Mouse (Mus musculus): ENCODE measurements around the gene Ctnna3. TPM values are rescaled to one million over a fixed set of nuclear protein-coding genes. Genes with fewer than 3 reads are reported as not detected.

Gene Ctnna3
- polyA plus RNA-seq, 1 experiment from 2014 or later = 0.48 TPM

- DNase-seq (ENCODE audit: low spot score) = no peak
Observed at GRCm38 (mm10) chr10:63908878-63909277, 479.0 kb downstream of the Ctnna3 start.

- no peak for DNase-seq (ENCODE audit: low spot score)
Observed at GRCm38 (mm10) chr10:63927334-63927733, 497.4 kb downstream of the Ctnna3 start, which contains the start of gene Gm10118. TSS of gene Gm10118 (minus strand) at chr10:63927434.

DNA sequence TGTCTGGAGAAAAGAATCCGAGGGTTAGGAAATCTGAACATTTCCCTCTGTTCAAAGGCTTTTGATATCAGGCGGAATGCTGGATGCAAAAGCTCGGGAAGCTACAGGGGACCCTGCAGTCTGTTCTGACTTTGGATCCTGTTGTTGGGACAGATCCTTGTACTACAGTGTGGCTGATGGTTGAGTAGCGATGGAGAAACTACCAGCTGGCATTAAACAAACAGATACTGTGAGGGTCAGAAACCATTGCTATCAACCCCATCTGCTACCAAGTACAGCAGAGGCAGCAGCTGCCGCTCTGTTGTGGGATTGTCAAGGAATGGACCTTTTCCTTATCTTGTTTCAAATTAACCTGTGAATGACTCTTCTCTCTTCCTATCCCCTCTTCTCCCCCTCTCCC lies 504.0 kb downstream of the Ctnna3 start:
- no peak for DNase-seq (ENCODE audit: low spot score)

- DNase-seq (ENCODE audit: low spot score) = no peak
Observed at GRCm38 (mm10) chr10:63945534-63945933, 515.6 kb downstream of the Ctnna3 start.

DNA sequence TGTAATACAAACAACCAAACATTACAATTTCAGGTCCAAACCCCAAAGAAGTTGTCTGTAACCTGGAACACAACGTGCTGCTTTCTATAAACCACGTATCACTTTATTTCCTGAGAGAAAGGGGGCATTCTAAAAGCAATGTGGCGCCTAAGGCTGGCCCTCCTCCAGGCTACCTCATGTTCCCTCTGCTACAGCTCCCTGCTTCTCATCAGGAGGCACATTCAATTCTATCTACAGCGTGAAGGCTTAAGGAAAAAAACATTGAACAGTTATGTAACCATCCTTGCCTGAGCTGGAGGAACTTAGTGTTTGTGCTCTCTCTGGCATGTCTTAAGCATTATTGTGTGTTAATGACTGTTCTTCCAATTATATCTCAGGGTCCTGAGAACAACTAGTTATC lies 517.4 kb downstream of the Ctnna3 start:
- no peak for DNase-seq (ENCODE audit: low spot score)

GRCm38 (mm10) chr10:63950867-63951266 lies 521.0 kb downstream of the Ctnna3 start:
- DNase-seq (ENCODE audit: low spot score) = no peak

DNA sequence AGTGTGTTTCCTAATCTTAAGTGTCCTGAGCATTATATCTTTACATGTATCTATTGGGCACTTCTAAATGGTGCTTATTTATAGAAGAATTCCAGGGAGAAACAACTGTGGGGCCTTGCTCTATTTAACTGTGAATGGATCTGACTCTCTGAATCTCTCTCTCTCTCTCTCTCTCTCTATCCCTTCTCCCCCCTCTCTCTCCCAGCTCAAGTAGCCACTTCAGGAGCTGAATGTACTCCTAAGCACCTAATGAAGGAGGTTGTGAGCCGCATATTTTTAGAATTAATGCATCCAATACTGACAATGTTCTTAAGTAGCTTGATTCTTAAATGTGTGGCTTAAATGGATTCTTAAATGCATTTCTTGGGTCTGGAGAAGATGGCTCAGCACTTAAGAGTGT lies 521.6 kb downstream of the Ctnna3 start:
- DNase-seq (ENCODE audit: low spot score) = no peak

DNA sequence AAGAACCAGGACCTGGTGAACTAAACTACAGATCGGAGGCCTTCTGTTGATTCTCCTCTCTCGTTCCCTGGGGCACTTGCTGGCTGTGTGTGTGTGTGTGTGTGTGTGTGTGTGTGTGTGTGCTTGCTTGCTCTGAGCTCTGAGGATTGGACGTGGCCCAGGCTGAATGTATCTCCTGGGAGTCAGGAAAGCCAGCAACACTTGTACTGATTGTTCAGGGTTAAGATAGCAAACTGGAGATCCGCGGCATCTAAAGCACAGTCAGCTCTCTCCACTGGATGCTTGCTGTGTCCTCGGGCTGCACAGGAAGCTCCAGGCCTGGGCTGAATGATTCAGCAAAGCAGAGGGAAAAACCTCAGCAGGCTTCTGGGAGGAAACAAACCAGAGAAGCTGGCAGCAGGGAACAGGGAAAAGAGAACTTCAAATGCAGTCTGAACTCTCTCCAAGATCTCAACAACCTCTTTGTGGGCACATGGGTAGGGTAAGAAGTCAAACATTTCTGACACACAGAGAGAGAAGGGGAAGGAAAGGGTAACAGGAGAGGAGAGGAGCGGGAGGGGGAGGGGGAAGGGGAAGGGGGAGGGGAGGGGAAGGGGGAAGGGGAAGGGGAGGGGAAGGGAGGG lies 524.5 kb downstream of the Ctnna3 start:
- no peak for DNase-seq (ENCODE audit: low spot score)

- no peak for DNase-seq (ENCODE audit: low spot score)
Observed at GRCm38 (mm10) chr10:63972300-63972699, 542.4 kb downstream of the Ctnna3 start.

DNA sequence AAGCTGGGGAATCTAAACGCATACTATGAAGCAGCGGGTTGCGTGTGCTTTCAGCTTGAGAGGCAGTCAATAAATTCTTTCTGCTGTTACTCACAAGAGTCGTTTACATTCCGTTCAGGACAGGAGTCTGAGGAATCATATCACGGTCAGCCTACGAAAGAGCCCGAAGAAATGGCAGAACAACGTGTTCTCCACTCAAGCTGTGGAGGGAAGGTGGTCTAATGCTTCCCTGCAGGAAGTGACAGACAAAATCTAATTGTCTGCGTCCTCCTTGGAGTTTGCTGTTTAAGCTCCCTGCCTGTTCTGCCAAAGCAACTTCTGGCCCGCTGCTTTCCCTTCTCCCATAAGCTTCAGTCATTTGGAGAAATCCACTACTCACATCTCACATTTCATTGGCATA lies 548.2 kb downstream of the Ctnna3 start:
- DNase-seq (ENCODE audit: low spot score) = no peak

DNA sequence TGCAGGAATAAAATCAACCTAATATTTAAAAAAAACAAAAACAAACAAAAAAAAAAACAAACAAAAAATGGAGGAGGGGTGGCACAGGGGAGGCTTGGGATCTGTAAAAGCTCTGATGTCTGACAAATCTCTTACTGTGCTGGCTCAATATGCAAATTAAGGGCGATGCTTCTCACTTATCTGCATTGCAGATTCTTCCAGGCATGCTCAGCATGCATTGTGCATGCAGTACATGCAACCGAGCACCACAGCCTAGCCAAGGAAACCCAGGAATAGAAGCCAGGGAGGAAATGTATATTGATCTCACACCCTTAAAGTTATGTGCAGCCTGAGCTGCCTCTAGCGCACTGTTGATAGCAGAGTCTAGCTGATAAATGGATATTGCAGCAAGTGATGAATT lies 548.6 kb downstream of the Ctnna3 start:
- no peak for DNase-seq (ENCODE audit: low spot score)

- DNase-seq (ENCODE audit: low spot score) = no peak
Observed at GRCm38 (mm10) chr10:63978969-63979368, 549.1 kb downstream of the Ctnna3 start.

DNA sequence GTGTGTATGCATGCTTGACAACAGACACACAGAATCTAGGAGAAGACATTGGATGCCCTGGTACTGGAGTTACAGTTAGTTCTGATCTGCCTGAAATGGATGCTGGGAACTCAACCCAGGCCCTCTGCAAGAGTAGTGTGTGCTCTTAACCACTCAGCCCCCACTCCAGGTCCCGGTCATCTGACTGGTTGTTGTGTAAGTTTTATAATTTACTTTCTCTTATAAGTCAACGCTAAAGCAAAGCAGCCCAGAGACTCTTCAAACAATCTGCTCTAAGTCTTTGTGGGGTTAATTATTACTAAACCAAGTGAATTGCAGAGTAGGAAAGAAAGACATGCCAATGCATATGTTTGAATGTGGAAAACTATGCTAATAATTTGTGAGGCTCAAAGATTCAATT lies 549.5 kb downstream of the Ctnna3 start:
- DNase-seq (ENCODE audit: low spot score) = no peak

- DNase-seq (ENCODE audit: low spot score) = no peak
Observed at GRCm38 (mm10) chr10:63985576-63985975, 555.7 kb downstream of the Ctnna3 start.

DNA sequence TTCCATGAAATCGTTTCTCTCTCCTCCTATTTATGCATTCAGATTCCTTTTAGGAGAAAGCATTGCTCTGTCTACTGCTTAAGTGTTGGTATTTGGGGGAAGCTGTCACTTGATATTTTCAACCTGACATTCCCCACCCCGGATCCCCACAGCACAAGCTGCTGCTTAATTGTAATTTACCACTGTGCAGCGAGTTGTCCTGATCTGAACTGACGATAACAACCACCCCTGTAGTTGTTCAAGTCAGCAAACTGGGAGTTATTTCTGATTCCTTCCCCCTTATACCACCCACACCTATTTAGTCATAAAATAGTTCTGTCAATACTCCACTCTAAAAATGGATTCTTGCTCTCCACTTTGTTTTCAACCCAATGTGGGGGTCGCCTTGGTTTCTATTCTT lies 564.4 kb downstream of the Ctnna3 start:
- DNase-seq (ENCODE audit: low spot score) = no peak

- DNase-seq (ENCODE audit: low spot score) = no peak
Observed at GRCm38 (mm10) chr10:64001531-64001930, 571.6 kb downstream of the Ctnna3 start.

DNA sequence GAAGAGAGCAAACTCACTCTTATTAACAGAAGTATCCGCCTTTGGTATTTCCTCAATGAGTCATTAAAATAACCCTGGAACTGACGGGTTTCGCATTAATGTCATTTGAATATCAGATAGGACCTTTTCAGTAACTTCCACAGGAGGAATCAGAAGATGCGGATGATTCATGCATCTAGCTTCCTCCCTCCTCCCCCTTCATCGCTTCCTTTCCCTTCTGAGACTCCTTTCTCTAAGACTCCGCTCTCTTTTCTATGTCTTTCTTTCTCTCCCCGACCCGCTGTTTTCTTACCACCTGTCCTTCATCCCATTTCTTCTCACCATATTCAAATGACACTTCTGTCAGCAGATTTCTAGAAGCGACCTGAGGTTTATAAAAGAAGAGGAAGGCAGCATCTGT lies 572.1 kb downstream of the Ctnna3 start:
- no peak for DNase-seq (ENCODE audit: low spot score)

- DNase-seq (ENCODE audit: low spot score) = no peak
Observed at GRCm38 (mm10) chr10:64020347-64020746, 590.4 kb downstream of the Ctnna3 start.

- DNase-seq (ENCODE audit: low spot score) = no peak
Observed at GRCm38 (mm10) chr10:64023340-64023739, 593.4 kb downstream of the Ctnna3 start.

- no peak for DNase-seq (ENCODE audit: low spot score)
Observed at GRCm38 (mm10) chr10:64030901-64031300, 601.0 kb downstream of the Ctnna3 start.

DNA sequence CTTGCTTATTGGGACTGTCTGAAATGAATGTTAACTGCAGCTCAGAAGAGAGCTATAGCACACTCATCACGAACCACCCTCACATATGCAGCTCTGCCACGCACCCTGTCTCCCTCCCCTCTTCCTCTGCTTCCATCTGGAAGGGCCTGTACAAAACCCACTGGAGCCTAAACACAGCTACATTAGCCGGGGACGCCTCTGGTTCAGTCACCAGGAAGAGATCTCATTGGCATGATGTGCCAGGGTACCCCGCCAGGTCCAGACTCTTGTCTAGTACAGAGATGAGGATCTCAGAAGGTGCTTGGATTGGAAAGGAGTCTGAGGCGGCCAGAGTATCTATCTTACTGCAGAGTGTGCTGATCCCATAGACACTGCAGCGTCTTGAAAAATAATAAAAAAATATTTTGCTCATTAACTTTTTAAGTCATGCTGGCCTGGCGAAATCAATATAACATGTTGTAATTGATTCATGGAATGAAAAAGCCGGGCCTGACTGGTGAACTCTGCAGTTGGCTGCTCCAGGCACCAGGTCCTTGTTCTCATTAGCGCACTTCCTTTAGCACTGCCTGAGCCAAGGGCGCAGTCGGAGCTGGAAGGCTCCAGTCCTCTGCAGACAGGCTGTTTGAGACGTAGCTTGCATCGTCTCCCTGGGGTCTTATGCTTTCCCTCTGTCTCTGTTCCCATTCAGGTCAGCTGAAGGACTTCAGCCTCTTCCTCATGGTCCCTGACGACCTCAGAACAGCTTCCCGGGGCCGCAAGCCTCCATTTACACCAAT lies 610.0 kb downstream of the Ctnna3 start:
- DNase-seq (ENCODE audit: low spot score) = no peak

DNA sequence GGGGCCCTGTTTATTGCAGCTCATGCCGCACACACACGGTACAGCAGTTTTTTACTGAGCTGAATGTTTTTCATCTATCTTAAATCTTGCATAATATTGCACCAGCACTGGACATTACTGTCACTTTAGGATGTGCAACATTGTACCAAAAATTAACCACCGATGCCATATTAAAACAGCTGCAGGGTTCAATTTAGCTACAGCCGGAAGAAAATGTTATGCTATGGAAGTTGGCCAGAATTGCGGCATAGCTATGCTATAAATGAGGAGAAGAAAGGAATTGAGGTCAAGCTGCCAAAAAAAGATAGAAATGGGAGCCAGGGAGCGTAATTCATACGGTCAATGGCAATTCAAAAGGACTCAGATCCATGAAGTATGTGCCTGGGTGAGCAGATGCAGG lies 611.3 kb downstream of the Ctnna3 start:
- DNase-seq (ENCODE audit: low spot score) = no peak

DNA sequence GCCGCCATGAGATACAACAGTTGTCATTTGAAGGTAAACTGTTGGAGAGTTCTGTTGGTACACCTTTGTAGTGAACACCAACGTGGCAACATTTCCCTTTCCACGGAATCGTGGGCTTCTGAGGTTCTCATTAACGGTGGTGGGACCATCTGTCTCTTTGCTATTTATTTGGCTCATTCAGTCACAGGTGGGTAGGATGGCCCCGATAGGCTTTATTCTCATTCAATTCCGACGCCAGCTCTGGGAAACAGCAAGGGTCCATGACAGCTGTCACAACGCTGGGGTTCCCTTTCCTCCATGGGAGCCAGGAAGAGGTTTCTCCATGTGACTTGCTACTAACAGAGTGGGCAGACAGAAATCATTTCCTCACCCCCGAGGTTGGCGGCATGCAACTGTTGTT lies 612.0 kb downstream of the Ctnna3 start:
- DNase-seq (ENCODE audit: low spot score) = no peak

All from thymus, postnatal 0 days (tissue).